Mouse (Mus musculus): ENCODE results near the gene Tarsl2.
A peak's percentile ranks its signal among the peaks of the same experiment; 100 is the strongest.

The Tarsl2 gene

GRCm38 (mm10) chr7:65737286-65738040 is 92.8 kb downstream of the Tarsl2 start:
- DNase-seq = peak; percentile 82

All from kidney, postnatal 25 days (tissue).